Mouse (Mus musculus) intestine, embryonic 16.5 days (tissue): ENCODE data around the gene Atg9b. TPM values are rescaled to one million over a fixed set of nuclear protein-coding genes. Genes with fewer than 3 reads are reported as not detected.

ENCODE experiments used
- ATAC-seq: fragments of 200-750 bp; cut with Nextera tagmentation; 2 replicates; pipeline ENCODE4 v1.8.0; 2017; ENCODE audit warnings: moderate TSS enrichment, moderate library complexity
- H3K27ac ChIP-seq: fragments of 300-500 bp; sonication (generic); 2 replicates; pipeline ENCODE4 v1.5.1; 2014; ENCODE audit warnings: mild to moderate bottlenecking, low read length
- H3K27me3 ChIP-seq: fragments of 300-500 bp; sonication (generic); replicated peaks from 2 replicates; pipeline ENCODE4 v1.6.1; 2014; ENCODE audit warnings: low read length, control low read depth, mixed read lengths; ENCODE audit not compliant: control insufficient read depth, insufficient read depth
- H3K36me3 ChIP-seq: fragments of 300-500 bp; sonication (generic); 2 replicates; pipeline ENCODE4 v1.6.1; 2014; ENCODE audit warnings: low read length, control low read depth; ENCODE audit not compliant: control insufficient read depth, insufficient read depth
- H3K4me1 ChIP-seq: fragments of 300-500 bp; sonication (generic); 2 replicates; pipeline ENCODE4 v1.6.1; 2014; ENCODE audit warnings: low read length, control low read depth, mixed read lengths; ENCODE audit not compliant: control insufficient read depth, insufficient read depth
- H3K4me2 ChIP-seq: fragments of 300-500 bp; sonication (generic); 2 replicates; pipeline ENCODE4 v1.6.1; 2014; ENCODE audit warnings: low read depth, low read length, control low read depth
- H3K4me3 ChIP-seq: fragments of 300-500 bp; sonication (generic); 2 replicates; pipeline ENCODE4 v1.5.1; 2014; ENCODE audit warnings: mild to moderate bottlenecking, low read length
- H3K9ac ChIP-seq: fragments of 300-500 bp; sonication (generic); 2 replicates; pipeline ENCODE4 v1.6.1; 2014; ENCODE audit warnings: low read depth, low read length
- H3K9me3 ChIP-seq: fragments of 300-500 bp; sonication (generic); 2 replicates; pipeline ENCODE4 v1.6.1; 2016; ENCODE audit warnings: low read length, control low read depth; ENCODE audit not compliant: control insufficient read depth
- WGBS: fragments of 180-500 bp; shearing (Covaris S2); extraction: QIAGEN DNeasy Blood & Tissue Kit; methylation state at CpG from one replicate; pipeline ENCODE4 v1.1.7; 2014; 5-methylcytosine and 5-hydroxymethylcytosine counted together
- polyA plus RNA-seq: library from polyadenylated mRNA; unstranded; fragments of >200 nt; fragmentation: Nextera tagmentation; extraction: Ambion mirVana; gene quantifications from 2 replicates; pipeline ENCODE4 v1.2.1, GENCODE M21; 2015

The Atg9b gene
- polyA plus RNA-seq, 1 experiment from 2014 or later: 1.7 TPM

DNA sequence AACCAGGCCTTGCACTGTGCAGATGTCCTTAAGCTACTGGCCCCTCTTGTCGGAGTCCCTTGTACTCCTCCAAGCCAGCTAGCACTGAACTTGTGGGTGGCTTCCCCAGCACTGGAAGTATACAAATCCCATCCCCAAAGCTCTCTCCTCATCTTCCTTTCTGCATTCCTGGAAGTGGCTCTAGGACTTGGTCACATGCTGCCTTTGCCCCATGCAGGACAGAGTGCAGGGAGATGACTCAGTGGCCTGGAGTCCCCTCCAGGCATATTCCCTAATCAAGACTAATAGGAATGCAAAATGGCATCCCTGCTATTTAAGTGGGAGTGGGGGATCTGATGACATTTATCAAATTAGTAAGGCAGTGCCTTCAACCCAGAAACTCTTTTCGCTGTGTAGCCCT, 20.1 kb upstream of the Atg9b start:
- Histone ChIP-seq H3K9ac (no peak overlapping the region), H3K4me3 (no peak overlapping the region), H3K9me3 (no peaks in the 10 kb centered on the region), H3K27ac (no peak overlapping the region), H3K27me3 (no peaks in the 10 kb centered on the region), H3K4me1 (peaks cover 11% of the 10 kb centered on the region; the same call in 1 of the 2 replicates), H3K4me2 (no peak overlapping the region), H3K36me3 (no peaks in the 10 kb centered on the region)
- no peak for ATAC-seq
- WGBS: 67% methylated on average over 2 of the region's 2 CpGs

DNA sequence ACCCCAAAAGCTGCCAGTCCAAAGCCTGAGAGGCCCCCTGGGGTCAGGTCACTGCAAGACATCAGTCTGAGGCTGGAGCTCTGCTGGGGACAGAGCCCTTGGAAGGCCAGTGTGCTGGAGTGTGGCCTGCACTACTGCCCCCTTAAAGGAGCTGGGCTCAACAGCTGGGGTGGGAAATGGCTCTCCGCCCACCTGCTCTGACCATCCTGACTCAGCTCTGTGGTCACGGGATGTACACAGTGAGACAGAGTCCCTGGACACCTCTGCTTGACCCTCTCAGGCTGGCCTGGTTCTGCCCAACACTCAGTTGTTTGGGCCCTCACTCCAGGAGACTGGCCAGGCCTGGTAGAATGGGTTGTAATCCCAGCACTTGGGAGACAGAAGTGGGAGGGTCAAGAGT, 17.5 kb upstream of the Atg9b start:
- Histone ChIP-seq H3K4me2 (no peak overlapping the region), H3K27ac (no peak overlapping the region), H3K4me3 (no peak overlapping the region), H3K9ac (no peak overlapping the region), H3K9me3 (no peaks in the 10 kb centered on the region), H3K4me1 (peaks cover 11% of the 10 kb centered on the region; the same call in 1 of the 2 replicates), H3K36me3 (peaks cover 6% of the 10 kb centered on the region), H3K27me3 (no peaks in the 10 kb centered on the region)
- no peak for ATAC-seq
- WGBS: 89% methylated on average over 2 of the region's 2 CpGs

DNA sequence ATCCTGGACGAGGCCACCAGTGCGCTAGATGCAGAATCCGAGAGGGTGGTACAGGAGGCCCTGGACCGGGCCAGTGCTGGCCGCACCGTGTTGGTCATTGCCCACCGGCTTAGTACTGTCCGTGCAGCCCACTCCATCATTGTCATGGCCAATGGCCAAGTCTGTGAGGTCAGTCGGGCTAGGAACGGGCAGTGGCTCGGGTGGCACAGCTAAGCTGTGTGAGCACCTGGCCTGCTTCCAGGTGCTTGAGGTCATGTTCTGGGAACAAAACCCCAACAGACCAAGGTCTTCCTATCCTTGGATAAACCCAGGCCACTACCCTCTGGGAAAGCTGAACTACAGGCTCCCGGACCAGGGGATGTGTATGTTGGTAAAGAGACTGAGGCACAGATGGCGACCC, 16.7 kb upstream of the Atg9b start:
- 87% methylated on average over 13 of the region's 13 CpGs for WGBS
- Histone ChIP-seq H3K27ac (no peak overlapping the region), H3K27me3 (no peaks in the 10 kb centered on the region), H3K4me1 (peaks cover 7% of the 10 kb centered on the region; the same call in 1 of the 2 replicates), H3K9me3 (no peaks in the 10 kb centered on the region), H3K4me3 (no peak overlapping the region), H3K36me3 (peaks cover 6% of the 10 kb centered on the region), H3K9ac (no peak overlapping the region), H3K4me2 (no peak overlapping the region)
- no peak for ATAC-seq

DNA sequence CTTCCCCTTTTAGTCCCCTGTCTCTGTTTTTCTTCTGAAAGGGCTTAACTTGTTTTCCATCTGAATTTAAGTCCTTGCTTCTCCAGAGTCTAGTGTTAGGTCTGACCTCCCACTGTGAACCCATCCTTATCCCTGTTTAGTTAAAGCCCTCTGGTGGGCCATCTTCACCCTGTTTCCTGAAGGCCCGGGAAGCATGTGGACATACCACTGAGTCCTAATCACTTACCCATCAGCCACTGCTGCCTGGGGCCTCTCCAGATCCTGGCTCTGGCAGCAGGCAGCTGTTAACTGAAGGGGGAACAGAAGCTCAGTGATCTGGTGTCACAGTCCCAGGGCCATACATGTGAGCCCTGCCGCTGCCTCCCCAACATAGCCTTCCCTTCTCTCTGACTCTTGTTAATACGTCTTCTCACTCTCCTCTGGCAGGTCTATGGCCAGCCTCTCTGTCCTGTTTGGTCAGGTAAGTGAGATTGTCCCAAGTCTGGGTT, 13.5 kb upstream of the Atg9b start:
- Histone ChIP-seq H3K27me3 (no peaks in the 10 kb centered on the region), H3K4me3 (no peak overlapping the region), H3K4me2 (no peak overlapping the region), H3K4me1 (no peaks in the 10 kb centered on the region), H3K27ac (no peak overlapping the region), H3K9ac (no peak overlapping the region), H3K9me3 (no peaks in the 10 kb centered on the region), H3K36me3 (peaks cover 11% of the 10 kb centered on the region)
- WGBS: 70% methylated on average over 3 of the region's 3 CpGs
- ATAC-seq: no peak

DNA sequence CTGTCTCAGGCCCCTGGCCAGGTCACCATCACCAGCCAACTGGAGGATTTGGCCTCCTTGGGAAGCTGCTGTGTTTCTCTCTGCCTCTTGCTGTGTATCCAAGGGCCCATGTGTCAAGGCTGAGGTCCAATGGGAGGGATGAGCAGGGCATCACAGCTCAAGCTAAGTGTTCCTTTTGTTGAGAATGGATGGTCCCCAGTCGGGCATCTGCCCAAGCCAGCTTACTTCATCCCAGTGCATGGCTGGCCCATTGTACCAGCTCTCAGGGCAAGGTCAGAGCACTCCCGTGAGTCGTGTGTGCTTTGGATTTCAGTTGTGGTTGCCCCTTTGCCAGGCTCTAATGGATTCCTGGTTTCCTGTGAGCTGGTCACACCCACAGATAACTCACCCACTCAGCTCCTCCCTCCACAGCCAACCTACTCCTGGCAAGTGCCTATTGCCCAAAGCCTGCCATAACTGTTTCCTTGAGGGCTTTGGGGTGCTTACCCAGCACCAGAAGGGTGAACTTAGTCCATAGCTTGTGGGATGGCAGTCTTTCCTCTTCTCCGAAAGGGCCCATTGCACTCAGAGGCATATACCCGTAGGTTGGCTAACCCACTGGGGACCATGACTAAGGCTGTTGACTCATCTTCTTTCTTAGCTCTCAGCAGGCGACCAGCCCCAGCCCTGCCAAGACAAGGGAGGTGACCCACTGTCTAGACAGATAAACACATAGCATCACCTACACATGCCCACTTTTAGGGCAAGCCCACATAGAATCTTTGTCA, 12.8 kb upstream of the Atg9b start:
- 80% methylated on average over 6 of the region's 6 CpGs for WGBS
- no peak overlapping the region for H3K27ac ChIP-seq
- no peak overlapping the region for H3K4me3 ChIP-seq
- no peaks in the 10 kb centered on the region for H3K4me1 ChIP-seq
- no peak overlapping the region for H3K4me2 ChIP-seq
- H3K27me3 ChIP-seq: no peaks in the 10 kb centered on the region
- H3K36me3 ChIP-seq: peaks cover 14% of the 10 kb centered on the region
- no peak overlapping the region for H3K9ac ChIP-seq
- ATAC-seq: no peak
- H3K9me3 ChIP-seq: no peaks in the 10 kb centered on the region

DNA sequence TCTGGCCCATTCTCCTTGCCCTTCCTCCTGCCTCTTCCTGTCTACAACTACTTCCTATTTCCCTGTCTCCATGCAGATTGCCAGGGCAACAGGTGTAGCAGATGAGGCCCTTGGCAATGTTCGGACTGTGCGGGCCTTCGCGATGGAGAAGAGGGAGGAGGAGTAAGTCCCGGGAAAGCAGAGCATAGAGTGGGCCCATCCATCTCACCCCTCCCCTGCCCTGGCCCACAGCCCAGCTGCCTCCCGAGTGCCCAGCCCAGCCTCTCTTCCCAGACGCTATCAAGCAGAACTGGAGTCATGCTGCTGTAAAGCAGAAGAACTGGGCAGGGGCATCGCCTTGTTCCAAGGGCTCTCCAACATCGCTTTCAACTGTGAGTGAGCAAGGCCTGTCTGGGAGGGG, 10.0 kb upstream of the Atg9b start:
- ATAC-seq: no peak
- Histone ChIP-seq H3K27me3 (no peaks in the 10 kb centered on the region), H3K9me3 (no peaks in the 10 kb centered on the region), H3K9ac (no peak overlapping the region), H3K4me1 (no peaks in the 10 kb centered on the region), H3K4me2 (no peak overlapping the region), H3K36me3 (peaks cover 14% of the 10 kb centered on the region), H3K27ac (no peak overlapping the region), H3K4me3 (no peak overlapping the region)
- WGBS: 59% methylated on average over 9 of the region's 9 CpGs

DNA sequence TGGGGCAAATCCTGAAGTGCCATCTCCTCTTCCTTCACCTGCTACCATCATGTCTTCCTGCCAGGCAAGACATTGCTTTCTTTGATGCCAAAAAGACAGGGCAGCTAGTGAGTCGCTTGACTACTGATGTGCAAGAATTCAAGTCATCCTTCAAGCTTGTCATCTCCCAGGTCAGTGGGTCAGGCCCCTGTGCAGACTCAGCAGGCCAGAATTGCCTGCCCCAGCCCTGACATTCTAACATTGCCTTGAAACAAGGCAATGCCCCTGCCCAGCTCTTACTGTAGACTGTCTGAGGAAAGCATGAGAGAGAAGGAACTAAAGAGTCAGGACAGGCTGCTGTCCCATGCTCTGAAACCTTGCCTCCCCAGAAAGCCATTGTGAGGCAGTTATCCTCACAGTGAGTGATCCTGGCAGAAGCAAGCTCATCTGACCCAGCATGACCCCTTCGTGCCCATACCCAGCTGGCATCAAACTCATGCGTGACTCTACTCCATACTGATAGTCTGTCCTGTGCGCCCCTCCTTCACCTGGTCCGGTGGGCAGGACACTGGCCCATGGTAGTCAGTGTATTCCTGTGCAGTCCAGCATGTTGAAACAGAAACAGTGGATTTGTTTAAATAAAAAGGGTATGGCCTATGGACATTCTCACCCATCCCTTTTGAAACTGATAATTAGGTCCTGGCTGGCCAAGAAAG, 9.1 kb upstream of the Atg9b start:
- Histone ChIP-seq H3K4me3 (no peak overlapping the region), H3K36me3 (peaks cover 8% of the 10 kb centered on the region), H3K27ac (no peak overlapping the region), H3K9ac (no peak overlapping the region), H3K9me3 (no peaks in the 10 kb centered on the region), H3K4me2 (no peak overlapping the region), H3K27me3 (no peaks in the 10 kb centered on the region), H3K4me1 (no peaks in the 10 kb centered on the region)
- ATAC-seq: no peak
- WGBS: 94% methylated on average over 5 of the region's 5 CpGs

DNA sequence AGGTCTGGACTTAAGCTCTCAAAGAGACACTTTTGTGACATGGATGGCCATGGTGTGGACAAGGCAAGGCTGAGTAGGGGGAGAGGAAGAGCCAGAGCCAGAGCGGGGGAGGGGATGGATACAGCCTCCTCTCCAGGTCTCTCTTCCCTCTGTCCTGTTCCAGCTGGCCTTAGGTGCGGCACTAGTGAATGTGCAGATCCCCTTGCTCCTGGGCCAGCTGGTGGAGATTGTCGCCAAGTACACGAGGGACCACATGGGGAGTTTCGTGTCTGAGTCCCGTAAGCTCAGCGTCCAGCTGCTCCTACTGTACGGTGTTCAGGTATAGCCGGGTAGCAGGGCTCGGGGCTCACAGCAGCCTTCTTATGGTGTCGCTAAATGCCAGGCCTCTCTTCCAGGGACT, 8.4 kb upstream of the Atg9b start:
- 96% methylated on average over 10 of the region's 11 CpGs for WGBS
- Histone ChIP-seq H3K4me1 (no peaks in the 10 kb centered on the region), H3K27me3 (no peaks in the 10 kb centered on the region), H3K27ac (no peak overlapping the region), H3K9me3 (no peaks in the 10 kb centered on the region), H3K36me3 (peaks cover 8% of the 10 kb centered on the region), H3K4me2 (no peak overlapping the region), H3K9ac (no peak overlapping the region), H3K4me3 (no peak overlapping the region)
- no peak for ATAC-seq

DNA sequence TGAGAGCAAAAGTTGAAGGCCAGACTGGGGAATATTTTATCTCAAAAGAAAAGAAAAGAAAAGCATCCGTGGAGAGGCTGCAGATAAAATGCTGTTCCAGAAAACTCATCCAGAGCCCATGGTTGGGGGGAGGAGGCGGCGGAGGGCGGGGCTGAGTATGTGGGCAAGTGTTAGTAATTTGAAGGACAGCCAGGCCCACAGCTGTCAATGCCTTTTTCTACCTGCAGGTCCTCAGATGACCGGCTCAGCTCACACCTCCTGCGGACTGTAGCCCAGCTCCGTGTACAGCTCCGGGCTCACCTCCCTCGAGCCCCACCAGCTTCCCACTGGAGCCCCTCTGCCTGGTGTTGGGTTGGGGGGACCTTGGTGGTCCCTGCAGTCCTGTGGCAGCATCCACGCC, 7.7 kb upstream of the Atg9b start:
- 91% methylated on average over 10 of the region's 10 CpGs for WGBS
- H3K9ac ChIP-seq: no peak overlapping the region
- no peaks in the 10 kb centered on the region for H3K9me3 ChIP-seq
- no peaks in the 10 kb centered on the region for H3K27me3 ChIP-seq
- no peaks in the 10 kb centered on the region for H3K4me1 ChIP-seq
- H3K4me2 ChIP-seq: no peak overlapping the region
- H3K4me3 ChIP-seq: no peak overlapping the region
- peaks cover 8% of the 10 kb centered on the region for H3K36me3 ChIP-seq
- H3K27ac ChIP-seq: no peak overlapping the region
- no peak for ATAC-seq
